Mouse (Mus musculus): ENCODE results near the gene Slc22a23. TPM values are rescaled to one million over a fixed set of nuclear protein-coding genes. Genes with fewer than 3 reads are reported as not detected.

The Slc22a23 gene
- total RNA-seq, 1 experiment, result 5.9 TPM

DNA sequence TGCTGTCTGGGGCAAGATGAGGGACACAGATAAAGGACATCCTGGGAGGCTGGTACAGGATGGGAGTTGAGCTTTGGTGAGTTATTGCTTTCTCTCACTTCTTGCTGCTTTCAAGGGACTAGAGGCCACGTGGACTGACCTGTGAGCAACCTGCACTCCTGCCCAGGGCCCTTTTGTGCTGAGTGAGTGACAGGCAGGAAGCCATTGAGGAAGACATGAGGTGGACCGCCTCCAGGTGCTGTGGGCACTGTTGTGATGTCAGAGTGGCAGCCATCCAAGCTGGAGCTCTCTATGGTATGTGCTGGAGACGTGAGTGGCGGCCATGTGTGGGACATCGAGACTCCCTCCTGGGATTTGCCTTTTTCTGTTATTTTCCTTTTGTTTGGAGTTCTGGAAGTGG lies 163.4 kb downstream of the Slc22a23 start:
- no peak overlapping the region for H3K9ac ChIP-seq (ENCODE audit: insufficient read depth, low read depth, low read length, poor library complexity, severe bottlenecking)
- DNase-seq (ENCODE audit: low read depth, low spot score), result no peak
- H3K9me3 ChIP-seq (ENCODE audit: control insufficient read depth, insufficient read depth, low read depth, low read length), result 0 out of 2 replicates have a peak, but pooled peaks cover 3% of the 10 kb centered on the region
- H3K4me1 ChIP-seq (ENCODE audit: control insufficient read depth in 2 of 2, insufficient read depth in 2 of 2, low read length in 2 of 2, poor library complexity in 1 of 2), result no peaks in the 10 kb centered on the region
- TF ChIP-seq HCFC1 (IDR thresholded peaks at IDR 0.05; ENCODE audit: borderline replicate concordance, insufficient read depth, low read length) (no peak), MAFK (IDR thresholded peaks at IDR 0.05; ENCODE audit: insufficient read depth, low read depth, low read length) (no peak), ZNF384 (IDR thresholded peaks at IDR 0.05; ENCODE audit: low read depth, low read length) (no peak), ZC3H11A (IDR thresholded peaks at IDR 0.05; ENCODE audit: borderline replicate concordance, low read depth, low read length) (no peak), CHD2 (IDR thresholded peaks at IDR 0.05; ENCODE audit: low read depth, low read length) (no peak)
- no peak overlapping the region for H3K27ac ChIP-seq (ENCODE audit: insufficient read depth, low read depth, low read length, poor library complexity, severe bottlenecking)
- H3K36me3 ChIP-seq (ENCODE audit: control insufficient read depth, insufficient read depth, low read length, poor library complexity, severe bottlenecking), result peaks cover 4% of the 10 kb centered on the region; the same call in 1 of the 2 replicates
- in situ Hi-C loops (cut with MboI; ENCODE audit: low sequenced_read_pairs in 2 of 2, unreplicated experiment in 2 of 2), result no loop called here
- H3K4me3 ChIP-seq (ENCODE audit: insufficient read depth in 1 of 2, low read depth in 1 of 2, low read length in 2 of 2, poor library complexity in 1 of 2, severe bottlenecking in 1 of 2), result no peak overlapping the region

DNA sequence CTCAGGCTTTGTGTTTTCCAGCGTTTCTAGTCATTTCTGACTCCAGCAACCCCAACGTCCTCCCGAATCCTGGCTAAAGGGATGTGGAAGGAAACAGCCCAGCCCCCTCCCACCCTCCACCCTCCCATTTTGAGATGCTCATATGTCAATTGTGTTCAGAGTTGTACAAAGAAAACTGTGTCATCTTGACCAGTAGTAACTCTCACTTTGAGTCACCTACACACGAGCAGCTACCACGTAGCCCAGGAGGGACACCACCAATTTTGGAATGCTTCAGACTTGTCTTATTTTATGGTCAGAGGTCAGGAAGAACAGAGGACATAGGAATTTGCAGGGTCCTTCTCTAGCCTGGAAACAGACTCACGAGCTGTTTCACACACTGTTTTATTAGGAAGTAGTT lies 171.0 kb downstream of the Slc22a23 start:
- H3K27ac ChIP-seq (ENCODE audit: insufficient read depth, low read depth, low read length, poor library complexity, severe bottlenecking), result no peak overlapping the region
- peaks cover 9% of the 10 kb centered on the region for H3K9me3 ChIP-seq (ENCODE audit: control insufficient read depth, insufficient read depth, low read depth, low read length)
- in situ Hi-C loops (cut with MboI; ENCODE audit: low sequenced_read_pairs in 2 of 2, unreplicated experiment in 2 of 2), result no loop called here
- no peak overlapping the region for H3K9ac ChIP-seq (ENCODE audit: insufficient read depth, low read depth, low read length, poor library complexity, severe bottlenecking)
- TF ChIP-seq CHD2 (IDR thresholded peaks at IDR 0.05; ENCODE audit: low read depth, low read length), result no peak
- TF ChIP-seq ZC3H11A (IDR thresholded peaks at IDR 0.05; ENCODE audit: borderline replicate concordance, low read depth, low read length), result no peak
- TF ChIP-seq HCFC1 (IDR thresholded peaks at IDR 0.05; ENCODE audit: borderline replicate concordance, insufficient read depth, low read length), result no peak
- no peak for TF ChIP-seq ZNF384 (IDR thresholded peaks at IDR 0.05; ENCODE audit: low read depth, low read length)
- TF ChIP-seq MAFK (IDR thresholded peaks at IDR 0.05; ENCODE audit: insufficient read depth, low read depth, low read length), result no peak
- H3K36me3 ChIP-seq (ENCODE audit: control insufficient read depth, insufficient read depth, low read length, poor library complexity, severe bottlenecking), result peaks cover 4% of the 10 kb centered on the region
- no peaks in the 10 kb centered on the region for H3K4me1 ChIP-seq (ENCODE audit: control insufficient read depth in 2 of 2, insufficient read depth in 2 of 2, low read length in 2 of 2, poor library complexity in 1 of 2)
- no peak for DNase-seq (ENCODE audit: low read depth, low spot score)
- H3K4me3 ChIP-seq (ENCODE audit: insufficient read depth in 1 of 2, low read depth in 1 of 2, low read length in 2 of 2, poor library complexity in 1 of 2, severe bottlenecking in 1 of 2), result no peak overlapping the region

DNA sequence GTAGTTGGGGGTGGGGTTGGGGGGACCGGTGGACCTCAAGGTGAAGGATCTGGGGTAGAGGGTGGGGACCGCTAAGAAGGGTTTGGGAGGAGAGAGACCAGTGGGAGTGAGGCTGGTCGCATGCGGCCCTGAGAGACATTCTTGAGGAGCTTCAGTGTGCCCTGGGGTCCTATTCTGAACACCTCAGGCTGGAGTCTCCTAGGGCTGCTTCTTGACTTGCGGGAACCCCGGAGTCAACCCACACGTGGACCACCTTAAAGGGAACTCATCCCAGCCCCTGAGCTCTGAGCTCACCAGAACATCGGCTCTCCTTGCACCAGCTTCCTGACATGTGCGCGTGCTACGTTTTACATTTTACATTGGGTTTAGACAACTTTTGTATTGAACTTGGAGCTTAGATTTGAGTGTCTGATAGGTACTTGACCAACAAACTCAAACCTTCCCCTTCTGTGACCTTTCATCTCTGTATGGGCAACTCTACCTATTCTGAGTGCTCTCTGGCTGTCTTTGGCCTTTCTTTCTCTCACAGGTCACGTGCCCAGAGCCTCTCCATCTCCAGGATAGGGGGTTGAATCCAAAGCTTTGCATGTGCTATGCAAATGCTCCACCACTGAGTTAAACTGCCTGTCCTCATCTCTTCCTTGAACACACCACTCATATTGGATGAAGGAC lies 181.5 kb downstream of the Slc22a23 start:
- no peak for TF ChIP-seq ZNF384 (IDR thresholded peaks at IDR 0.05; ENCODE audit: low read depth, low read length)
- TF ChIP-seq ZC3H11A (IDR thresholded peaks at IDR 0.05; ENCODE audit: borderline replicate concordance, low read depth, low read length), result no peak
- TF ChIP-seq CHD2 (IDR thresholded peaks at IDR 0.05; ENCODE audit: low read depth, low read length), result no peak
- TF ChIP-seq HCFC1 (IDR thresholded peaks at IDR 0.05; ENCODE audit: borderline replicate concordance, insufficient read depth, low read length), result no peak
- no peak for TF ChIP-seq MAFK (IDR thresholded peaks at IDR 0.05; ENCODE audit: insufficient read depth, low read depth, low read length)
- in situ Hi-C loops (cut with MboI; ENCODE audit: low sequenced_read_pairs in 2 of 2, unreplicated experiment in 2 of 2), result no loop called here
- H3K4me1 ChIP-seq (ENCODE audit: control insufficient read depth in 2 of 2, insufficient read depth in 2 of 2, low read length in 2 of 2, poor library complexity in 1 of 2), result no peaks in the 10 kb centered on the region
- H3K9ac ChIP-seq (ENCODE audit: insufficient read depth, low read depth, low read length, poor library complexity, severe bottlenecking), result no peak overlapping the region
- H3K36me3 ChIP-seq (ENCODE audit: control insufficient read depth, insufficient read depth, low read length, poor library complexity, severe bottlenecking), result peaks cover 14% of the 10 kb centered on the region
- H3K9me3 ChIP-seq (ENCODE audit: control insufficient read depth, insufficient read depth, low read depth, low read length), result peaks cover 21% of the 10 kb centered on the region; the same call in 1 of the 2 replicates
- no peak for DNase-seq (ENCODE audit: low read depth, low spot score)
- 0 out of 2 replicates have a peak overlapping the region, but pooled peaks have one; percentile 15 for H3K27ac ChIP-seq (ENCODE audit: insufficient read depth, low read depth, low read length, poor library complexity, severe bottlenecking)
- peak overlapping the region; percentile 83 to 98; a peak in 3 of 4 replicates for H3K4me3 ChIP-seq (ENCODE audit: insufficient read depth in 1 of 2, low read depth in 1 of 2, low read length in 2 of 2, poor library complexity in 1 of 2, severe bottlenecking in 1 of 2)

DNA sequence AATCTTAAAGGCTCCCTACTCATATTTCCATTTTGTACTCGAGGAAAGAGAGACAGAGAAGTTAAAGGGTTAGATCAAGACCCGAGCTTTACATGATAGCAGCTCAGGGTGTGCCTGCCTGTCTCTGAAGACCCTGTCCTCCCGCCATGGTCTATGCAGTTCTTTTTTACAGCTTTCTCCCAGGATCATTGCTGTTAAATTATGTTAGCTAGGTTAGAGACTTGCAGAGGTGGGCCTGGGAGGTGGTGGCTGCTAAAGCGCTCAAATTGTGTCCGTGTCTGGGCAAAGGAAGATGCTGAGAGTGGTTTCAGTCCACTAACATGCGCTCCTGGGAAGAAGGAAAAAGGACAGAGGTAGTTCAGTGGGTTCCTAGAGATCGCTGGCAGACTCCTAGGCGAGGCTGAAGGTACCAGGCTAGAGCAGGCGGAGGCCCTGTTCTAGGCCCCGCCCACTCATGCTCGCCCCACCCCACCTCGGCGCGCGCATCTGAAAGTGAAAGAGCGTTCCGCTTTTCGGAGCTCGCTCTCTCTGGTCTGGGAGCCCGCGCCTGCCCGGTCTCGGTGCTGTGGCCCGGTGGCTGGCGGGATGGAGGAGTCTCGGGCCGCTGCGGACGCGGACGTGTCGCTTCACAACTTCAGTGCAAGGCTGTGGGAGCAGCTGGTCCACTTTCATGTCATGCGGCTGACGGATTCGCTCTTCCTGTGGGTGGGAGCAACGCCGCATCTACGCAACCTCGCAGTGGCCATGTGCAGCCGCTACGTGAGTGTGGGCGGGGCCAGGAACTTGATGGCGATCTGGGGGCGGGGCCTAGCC lies 182.3 kb downstream of the Slc22a23 start, which contains the start of gene Psmg4:
Gene Psmg4, plus strand, starts transcription at position 474 of the 813 bp plus-strand sequence.
- in situ Hi-C loops (cut with MboI; ENCODE audit: low sequenced_read_pairs in 2 of 2, unreplicated experiment in 2 of 2), result no loop called here
- no peaks in the 10 kb centered on the region for H3K4me1 ChIP-seq (ENCODE audit: control insufficient read depth in 2 of 2, insufficient read depth in 2 of 2, low read length in 2 of 2, poor library complexity in 1 of 2)

More for the DNA sequence above, 182.3 kb downstream of the Slc22a23 start, which contains the start of gene Psmg4:
- Histone ChIP-seq H3K9me3 (ENCODE audit: control insufficient read depth, insufficient read depth, low read depth, low read length) (peaks cover 21% of the 10 kb centered on the region; the same call in 1 of the 2 replicates), H3K4me3 (ENCODE audit: insufficient read depth in 1 of 2, low read depth in 1 of 2, low read length in 2 of 2, poor library complexity in 1 of 2, severe bottlenecking in 1 of 2) (peak within 1 kb of the TSS; percentile 83 to 98), H3K27ac (ENCODE audit: insufficient read depth, low read depth, low read length, poor library complexity, severe bottlenecking) (peak within 1 kb of the TSS; percentile 90), H3K36me3 (ENCODE audit: control insufficient read depth, insufficient read depth, low read length, poor library complexity, severe bottlenecking) (peaks cover 14% of the 10 kb centered on the region), H3K9ac (ENCODE audit: insufficient read depth, low read depth, low read length, poor library complexity, severe bottlenecking) (peak within 1 kb of the TSS; percentile 88)
- TF ChIP-seq CHD2 (IDR thresholded peaks at IDR 0.05; ENCODE audit: low read depth, low read length) (no peak), MAFK (IDR thresholded peaks at IDR 0.05; ENCODE audit: insufficient read depth, low read depth, low read length) (no peak), HCFC1 (IDR thresholded peaks at IDR 0.05; ENCODE audit: borderline replicate concordance, insufficient read depth, low read length) (peak; percentile 53; the same call in 1 of the 2 replicates)
- DNase-seq (ENCODE audit: low read depth, low spot score), result peak; percentile 85

All from ES-E14 (cell line).